Mouse (Mus musculus) MEL-GATA-1-ER (cell line): Measurements from ENCODE around the gene Fam213b.
A peak's percentile ranks its signal among the peaks of the same experiment; 100 is the strongest.

Source experiments
- DNase-seq: peaks from one replicate; pipeline ENCODE4 v3.0.0-alpha.2; 2012; ENCODE audit warnings: low read depth; ENCODE audit errors: extremely low read depth

Fam213b gene

GRCm38 (mm10) chr4:154898506-154899446 lies at the start of gene Fam213b:
Gene Fam213b (minus strand): TSS chr4:154899135.
- DNase-seq, result no peak

- no peak for DNase-seq
Measured at GRCm38 (mm10) chr4:154948066-154948939, 49.4 kb upstream of the Fam213b start.

- no peak for DNase-seq
Measured at GRCm38 (mm10) chr4:154946319-154946718, 47.4 kb upstream of the Fam213b start.

GRCm38 (mm10) chr4:154944121-154944590 lies 45.2 kb upstream of the Fam213b start:
- DNase-seq, result peak; percentile 85

GRCm38 (mm10) chr4:154943323-154944039 lies 44.5 kb upstream of the Fam213b start:
- no peak for DNase-seq

- DNase-seq, result no peak
Measured at GRCm38 (mm10) chr4:154942632-154943322, 43.8 kb upstream of the Fam213b start.

- DNase-seq, result no peak
Measured at GRCm38 (mm10) chr4:154941831-154942230, 42.9 kb upstream of the Fam213b start.

- DNase-seq, result no peak
Measured at GRCm38 (mm10) chr4:154940156-154940555, 41.2 kb upstream of the Fam213b start.

- DNase-seq, result no peak
Measured at GRCm38 (mm10) chr4:154937746-154938145, 38.8 kb upstream of the Fam213b start.

- DNase-seq, result no peak
Measured at GRCm38 (mm10) chr4:154936542-154937255, 37.8 kb upstream of the Fam213b start.

GRCm38 (mm10) chr4:154935788-154936187 lies 36.9 kb upstream of the Fam213b start:
- no peak for DNase-seq

- DNase-seq, result no peak
Measured at GRCm38 (mm10) chr4:154934800-154935199, 35.9 kb upstream of the Fam213b start.

GRCm38 (mm10) chr4:154933306-154933907 lies 34.5 kb upstream of the Fam213b start:
- no peak for DNase-seq

- no peak for DNase-seq
Measured at GRCm38 (mm10) chr4:154929088-154929660, 30.2 kb upstream of the Fam213b start.

- peak; percentile 76 for DNase-seq
Measured at GRCm38 (mm10) chr4:154928395-154929087, 29.6 kb upstream of the Fam213b start, which contains the start of gene Tnfrsf14. Gene Tnfrsf14 (minus strand): TSS chr4:154928563.

GRCm38 (mm10) chr4:154927899-154928337 lies 29.0 kb upstream of the Fam213b start:
- DNase-seq, result no peak

- DNase-seq, result no peak
Measured at GRCm38 (mm10) chr4:154926969-154927898, 28.3 kb upstream of the Fam213b start.
